Mouse (Mus musculus) kidney, postnatal 0 days (tissue): Measurements from ENCODE around the gene Cyth3. TPM values are rescaled to one million over a fixed set of nuclear protein-coding genes. Genes with fewer than 3 reads are reported as not detected.

ENCODE experiments used
- ATAC-seq: fragments of 200-750 bp; cut with Nextera tagmentation; replicated peaks from 2 replicates; pipeline ENCODE4 v1.8.0; 2017; ENCODE audit warnings: low read depth, moderate number of reproducible peaks, moderate TSS enrichment, moderate library complexity; ENCODE audit not compliant: low FRiP score
- DNase-seq: peaks from one replicate; pipeline ENCODE4 v3.0.0-alpha.2; 2016; ENCODE audit warnings: low spot score
- H3K27ac ChIP-seq: fragments of 300-500 bp; sonication (generic); 2 replicates; pipeline ENCODE4 v1.5.1; 2014; ENCODE audit warnings: mild to moderate bottlenecking
- H3K27me3 ChIP-seq: fragments of 300-500 bp; sonication (generic); 2 replicates; pipeline ENCODE4 v1.6.1; 2014; ENCODE audit warnings: low read length, mixed read lengths; ENCODE audit not compliant: insufficient read depth
- H3K36me3 ChIP-seq: fragments of 300-500 bp; sonication (generic); 2 replicates; pipeline ENCODE4 v1.6.1; 2014; ENCODE audit warnings: low read length, mixed read lengths; ENCODE audit not compliant: insufficient read depth
- H3K4me1 ChIP-seq: fragments of 300-500 bp; sonication (generic); replicated peaks from 2 replicates; pipeline ENCODE4 v1.6.1; 2014; ENCODE audit warnings: antibody characterized with exemption, low read length, mixed read lengths; ENCODE audit not compliant: insufficient read depth
- H3K4me2 ChIP-seq: fragments of 300-500 bp; sonication (generic); 2 replicates; pipeline ENCODE4 v1.6.1; 2014; ENCODE audit warnings: mild to moderate bottlenecking, low read length, moderate library complexity, mixed read lengths
- H3K4me3 ChIP-seq: fragments of 300-500 bp; sonication (generic); replicated peaks from 2 replicates; pipeline ENCODE4 v1.5.1; 2014; ENCODE audit warnings: low read depth, low read length
- H3K9ac ChIP-seq: fragments of 300-500 bp; sonication (generic); 2 replicates; pipeline ENCODE4 v1.6.1; 2014; ENCODE audit warnings: low read depth, low read length
- H3K9me3 ChIP-seq: fragments of 300-500 bp; sonication (generic); replicated peaks from 2 replicates; pipeline ENCODE4 v1.6.1; 2016; ENCODE audit warnings: low read length, inconsistent platforms, mixed read lengths
- CTCF ChIP-seq: IDR thresholded peaks from 2 replicates; pipeline ENCODE4 v1.5.1; 2016; ENCODE audit warnings: antibody characterized with exemption, low read depth, mild to moderate bottlenecking, moderate library complexity
- WGBS: fragments of 180-500 bp; shearing (Covaris S2); extraction: QIAGEN DNeasy Blood & Tissue Kit; methylation state at CpG from one replicate; pipeline ENCODE4 v1.1.7; 2014; 5-methylcytosine and 5-hydroxymethylcytosine counted together
- polyA plus RNA-seq: library from polyadenylated mRNA; unstranded; fragments of >200 nt; fragmentation: Nextera tagmentation; extraction: Ambion mirVana; gene quantifications from 2 replicates; pipeline ENCODE4 v1.2.1, GENCODE M21; 2015

The Cyth3 gene
- polyA plus RNA-seq, 1 experiment from 2014 or later: 74.3 TPM

DNA sequence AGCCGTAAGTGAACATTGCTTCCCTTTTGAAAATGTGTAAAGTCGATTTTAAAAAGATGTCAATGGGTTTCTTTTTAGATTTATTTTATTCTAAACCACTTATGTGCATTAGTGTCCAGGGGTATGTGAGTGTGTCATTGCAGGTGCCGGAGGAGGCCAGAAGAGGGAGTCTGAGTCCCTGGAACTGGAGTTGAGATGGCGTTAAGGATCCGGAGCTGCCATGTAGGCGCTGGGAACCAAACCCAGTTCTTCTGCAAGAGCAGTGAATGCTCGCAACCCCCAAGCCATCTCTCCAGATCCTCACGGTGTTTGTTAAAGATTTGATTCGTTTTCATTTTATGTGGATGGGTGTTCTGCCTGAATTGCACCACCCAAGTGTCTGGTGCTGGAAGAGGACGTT, 39.2 kb upstream of the Cyth3 start:
- ATAC-seq (no peak), DNase-seq (no peak)
- Histone ChIP-seq H3K4me1 (no peaks in the 10 kb centered on the region; the same call in 1 of the 2 replicates), H3K9me3 (no peaks in the 10 kb centered on the region), H3K27ac (no peak overlapping the region), H3K36me3 (no peaks in the 10 kb centered on the region), H3K4me2 (no peak overlapping the region), H3K4me3 (no peak overlapping the region), H3K9ac (no peak overlapping the region), H3K27me3 (no peaks in the 10 kb centered on the region)
- no peak for TF ChIP-seq CTCF
- 97% methylated on average over 10 of the region's 10 CpGs for WGBS

DNA sequence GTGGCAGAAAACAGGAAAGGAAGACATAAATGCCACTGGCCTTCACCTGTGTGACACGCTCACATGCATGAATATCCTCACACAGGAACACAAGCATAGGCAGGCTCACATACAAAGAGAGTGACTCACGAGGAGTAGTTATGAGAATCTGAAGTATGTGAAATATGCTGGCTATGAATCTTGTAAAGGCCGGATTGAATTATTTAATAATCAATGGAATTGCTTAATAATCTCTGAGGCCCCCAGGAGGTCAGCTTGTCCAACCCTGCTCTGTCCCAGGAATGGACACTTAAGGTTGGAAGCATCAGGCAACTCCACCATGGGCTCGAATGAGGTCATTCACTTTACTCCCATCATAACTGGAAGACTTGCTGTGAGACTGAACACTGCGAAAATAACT, 37.3 kb upstream of the Cyth3 start:
- H3K9ac ChIP-seq: no peak overlapping the region
- DNase-seq (no peak), ATAC-seq (no peak)

DNA sequence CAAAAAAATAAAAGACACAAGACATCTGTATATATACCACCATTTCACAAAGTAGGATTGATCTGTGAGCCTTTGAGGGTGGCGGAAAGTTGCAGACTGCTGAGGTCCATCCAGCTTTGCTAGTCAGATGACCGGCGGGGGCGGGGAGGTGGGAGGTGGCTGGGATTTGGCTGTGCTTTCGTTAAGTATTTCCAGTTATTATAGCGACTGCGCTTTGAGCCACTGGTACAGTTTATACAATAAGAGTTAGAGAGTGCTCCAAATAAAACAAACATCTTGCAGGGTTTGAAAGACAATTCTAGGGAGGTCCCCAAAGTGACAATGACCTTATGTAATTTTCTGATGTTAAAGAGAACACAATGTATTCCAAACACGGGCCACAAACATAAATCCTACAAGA, 35.9 kb upstream of the Cyth3 start:
- Histone ChIP-seq H3K4me1 (0 out of 2 replicates have a peak, but pooled peaks cover 6% of the 10 kb centered on the region), H3K27me3 (no peaks in the 10 kb centered on the region), H3K36me3 (no peaks in the 10 kb centered on the region), H3K4me3 (no peak overlapping the region), H3K27ac (no peak overlapping the region), H3K4me2 (no peak overlapping the region), H3K9ac (no peak overlapping the region), H3K9me3 (no peaks in the 10 kb centered on the region)
- ATAC-seq (no peak), DNase-seq (peak; percentile 80)
- 66% methylated on average over 8 of the region's 8 CpGs for WGBS
- no peak for TF ChIP-seq CTCF

More for the DNA sequence above, 37.3 kb upstream of the Cyth3 start:
- Histone ChIP-seq H3K9me3 (no peaks in the 10 kb centered on the region), H3K4me1 (0 out of 2 replicates have a peak, but pooled peaks cover 6% of the 10 kb centered on the region), H3K4me2 (no peak overlapping the region), H3K36me3 (no peaks in the 10 kb centered on the region), H3K27me3 (no peaks in the 10 kb centered on the region), H3K27ac (no peak overlapping the region; the same call in 1 of the 2 replicates), H3K4me3 (no peak overlapping the region)
- WGBS: 77% methylated on average over 5 of the region's 5 CpGs
- TF ChIP-seq CTCF: no peak

GRCm38 (mm10) chr5:143589108-143589507, 33.1 kb upstream of the Cyth3 start:
- no peaks in the 10 kb centered on the region for H3K27me3 ChIP-seq
- H3K36me3 ChIP-seq: no peaks in the 10 kb centered on the region
- H3K9ac ChIP-seq: no peak overlapping the region
- H3K4me1 ChIP-seq: 0 out of 2 replicates have a peak, but pooled peaks cover 6% of the 10 kb centered on the region
- no peak overlapping the region for H3K4me3 ChIP-seq
- no peaks in the 10 kb centered on the region for H3K9me3 ChIP-seq
- H3K27ac ChIP-seq: peak overlapping the region; percentile 44; the same call in 1 of the 2 replicates
- ATAC-seq: peak; percentile 69; the same call in 1 of the 2 replicates
- WGBS: 16% methylated on average over 17 of the region's 17 CpGs
- TF ChIP-seq CTCF: no peak
- DNase-seq: no peak
- H3K4me2 ChIP-seq: peak overlapping the region; percentile 25

DNA sequence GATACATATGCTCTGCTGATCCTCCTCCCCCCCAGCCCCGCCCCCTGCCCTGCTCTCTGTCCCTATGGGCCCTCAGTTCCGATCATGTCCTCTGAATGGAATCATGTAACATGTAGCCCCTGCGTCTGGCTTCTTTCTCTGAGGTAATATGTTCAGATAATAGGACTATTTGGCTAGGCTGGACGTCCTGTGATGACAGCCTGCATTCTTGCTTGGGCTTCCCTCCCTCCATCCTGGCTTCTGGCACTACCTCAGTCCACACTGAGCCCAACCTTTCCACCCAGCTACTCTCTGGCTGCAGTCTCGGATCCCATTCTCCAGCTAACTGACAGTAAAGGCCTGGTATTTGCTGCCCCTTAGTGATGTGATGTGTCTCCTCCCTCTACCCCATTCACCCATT, 29.3 kb upstream of the Cyth3 start:
- Histone ChIP-seq H3K36me3 (no peaks in the 10 kb centered on the region), H3K27ac (no peak overlapping the region), H3K4me3 (no peak overlapping the region), H3K9ac (no peak overlapping the region), H3K4me1 (0 out of 2 replicates have a peak, but pooled peaks cover 6% of the 10 kb centered on the region), H3K9me3 (no peaks in the 10 kb centered on the region), H3K27me3 (no peaks in the 10 kb centered on the region), H3K4me2 (no peak overlapping the region)
- TF ChIP-seq CTCF: no peak
- ATAC-seq: no peak
- WGBS: 70% methylated on average over 5 of the region's 5 CpGs
- no peak for DNase-seq

- no peak for TF ChIP-seq CTCF
- Histone ChIP-seq H3K9ac (no peak overlapping the region), H3K27me3 (no peaks in the 10 kb centered on the region), H3K27ac (no peak overlapping the region), H3K36me3 (no peaks in the 10 kb centered on the region), H3K4me2 (no peak overlapping the region), H3K4me1 (0 out of 2 replicates have a peak, but pooled peaks cover 6% of the 10 kb centered on the region), H3K4me3 (no peak overlapping the region), H3K9me3 (no peaks in the 10 kb centered on the region)
- DNase-seq: no peak
- WGBS: 78% methylated on average over 11 of the region's 11 CpGs
- no peak for ATAC-seq
These were observed 28.6 kb upstream of the Cyth3 start for GRCm38 (mm10) chr5:143593563-143594146.
